Mouse (Mus musculus): ENCODE measurements around the gene Tspan33. TPM values are rescaled to one million over a fixed set of nuclear protein-coding genes. Genes with fewer than 3 reads are reported as not detected.

Tspan33 gene
- 5.7 and 7.9 TPM in 2 replicates for total RNA-seq (2012; rRNA removed)

DNA sequence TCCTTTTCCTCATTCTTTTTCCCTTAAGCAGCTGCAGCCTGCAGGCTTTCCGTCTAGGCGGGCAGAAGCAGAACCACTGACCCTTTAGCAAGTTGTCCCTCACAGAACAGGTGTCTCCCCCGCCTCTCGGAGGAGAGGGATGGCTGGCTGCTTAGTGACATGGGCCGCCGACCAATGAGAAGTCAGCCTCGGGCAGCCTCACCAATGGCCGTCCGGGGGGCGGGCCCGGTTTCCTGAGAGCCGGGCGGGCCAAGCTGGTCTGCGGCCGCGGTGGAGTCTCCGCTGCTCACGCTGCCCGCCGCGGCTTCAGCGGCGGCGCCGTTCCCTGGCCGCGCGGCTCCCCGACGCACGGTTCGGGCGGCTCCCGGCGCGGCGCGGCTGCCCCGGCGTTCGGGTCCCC, at the start of gene Tspan33:
TSS of gene Tspan33 (plus strand) at position 270 of the 400 bp plus-strand sequence.
- Histone ChIP-seq H3K9ac (ENCODE audit: insufficient read depth, low read depth, low read length, poor library complexity, severe bottlenecking) (peak within 1 kb of the TSS; percentile 58), H3K4me3 (ENCODE audit: insufficient read depth in 1 of 2, low read depth in 1 of 2, low read length in 2 of 2, poor library complexity in 1 of 2, severe bottlenecking in 1 of 2) (peak within 1 kb of the TSS; percentile 78), H3K9me3 (ENCODE audit: control insufficient read depth, insufficient read depth, low read depth, low read length) (no peaks in the 10 kb centered on the region), H3K27ac (ENCODE audit: insufficient read depth, low read depth, low read length, poor library complexity, severe bottlenecking) (no peak within 1 kb of the TSS), H3K36me3 (ENCODE audit: control insufficient read depth, insufficient read depth, low read length, poor library complexity, severe bottlenecking) (no peaks in the 10 kb centered on the region), H3K4me1 (ENCODE audit: control insufficient read depth in 2 of 2, insufficient read depth in 2 of 2, low read length in 2 of 2, poor library complexity in 1 of 2) (no peaks in the 10 kb centered on the region)
- DNase-seq (ENCODE audit: low read depth, low spot score): peak; percentile 61
- in situ Hi-C loops (cut with MboI; ENCODE audit: low sequenced_read_pairs in 2 of 2, unreplicated experiment in 2 of 2): no loop called here
- TF ChIP-seq CHD2 (IDR thresholded peaks at IDR 0.05; ENCODE audit: low read depth, low read length) (peak; percentile 76), MAFK (IDR thresholded peaks at IDR 0.05; ENCODE audit: insufficient read depth, low read depth, low read length) (no peak), HCFC1 (IDR thresholded peaks at IDR 0.05; ENCODE audit: borderline replicate concordance, insufficient read depth, low read length) (no peak)

- Histone ChIP-seq H3K27ac (ENCODE audit: insufficient read depth, low read depth, low read length, poor library complexity, severe bottlenecking) (no peak overlapping the region), H3K9me3 (ENCODE audit: control insufficient read depth, insufficient read depth, low read depth, low read length) (no peaks in the 10 kb centered on the region), H3K36me3 (ENCODE audit: control insufficient read depth, insufficient read depth, low read length, poor library complexity, severe bottlenecking) (no peaks in the 10 kb centered on the region), H3K4me1 (ENCODE audit: control insufficient read depth in 2 of 2, insufficient read depth in 2 of 2, low read length in 2 of 2, poor library complexity in 1 of 2) (peaks cover 0 to 3% of the 10 kb centered on the region in 2 experiments; a peak in 1 of 4 replicates), H3K4me3 (ENCODE audit: insufficient read depth in 1 of 2, low read depth in 1 of 2, low read length in 2 of 2, poor library complexity in 1 of 2, severe bottlenecking in 1 of 2) (no peak overlapping the region), H3K9ac (ENCODE audit: insufficient read depth, low read depth, low read length, poor library complexity, severe bottlenecking) (no peak overlapping the region)
- in situ Hi-C loops (cut with MboI; ENCODE audit: low sequenced_read_pairs in 2 of 2, unreplicated experiment in 2 of 2): no loop called here
- TF ChIP-seq CHD2 (IDR thresholded peaks at IDR 0.05; ENCODE audit: low read depth, low read length) (no peak), ZC3H11A (IDR thresholded peaks at IDR 0.05; ENCODE audit: borderline replicate concordance, low read depth, low read length) (peak; percentile 86)
- DNase-seq (ENCODE audit: low read depth, low spot score): peak; percentile 91
Measured at GRCm38 (mm10) chr6:29649494-29650169, 44.4 kb upstream of the Tspan33 start.

- DNase-seq (ENCODE audit: low read depth, low spot score): no peak
- Histone ChIP-seq H3K36me3 (ENCODE audit: control insufficient read depth, insufficient read depth, low read length, poor library complexity, severe bottlenecking) (no peaks in the 10 kb centered on the region), H3K9me3 (ENCODE audit: control insufficient read depth, insufficient read depth, low read depth, low read length) (no peaks in the 10 kb centered on the region), H3K27ac (ENCODE audit: insufficient read depth, low read depth, low read length, poor library complexity, severe bottlenecking) (no peak overlapping the region), H3K4me3 (ENCODE audit: insufficient read depth in 1 of 2, low read depth in 1 of 2, low read length in 2 of 2, poor library complexity in 1 of 2, severe bottlenecking in 1 of 2) (no peak overlapping the region), H3K9ac (ENCODE audit: insufficient read depth, low read depth, low read length, poor library complexity, severe bottlenecking) (no peak overlapping the region), H3K4me1 (ENCODE audit: control insufficient read depth in 2 of 2, insufficient read depth in 2 of 2, low read length in 2 of 2, poor library complexity in 1 of 2) (peaks cover 0 to 3% of the 10 kb centered on the region in 2 experiments; a peak in 1 of 4 replicates)
- in situ Hi-C loops (cut with MboI; ENCODE audit: low sequenced_read_pairs in 2 of 2, unreplicated experiment in 2 of 2): no loop called here
- TF ChIP-seq CHD2 (IDR thresholded peaks at IDR 0.05; ENCODE audit: low read depth, low read length): no peak
- no peak for TF ChIP-seq MAFK (IDR thresholded peaks at IDR 0.05; ENCODE audit: insufficient read depth, low read depth, low read length)
- no peak for TF ChIP-seq ZNF384 (IDR thresholded peaks at IDR 0.05; ENCODE audit: low read depth, low read length)
- TF ChIP-seq HCFC1 (IDR thresholded peaks at IDR 0.05; ENCODE audit: borderline replicate concordance, insufficient read depth, low read length): no peak
- TF ChIP-seq ZC3H11A (IDR thresholded peaks at IDR 0.05; ENCODE audit: borderline replicate concordance, low read depth, low read length): no peak
Measured at GRCm38 (mm10) chr6:29650170-29650549, 43.9 kb upstream of the Tspan33 start.

DNA sequence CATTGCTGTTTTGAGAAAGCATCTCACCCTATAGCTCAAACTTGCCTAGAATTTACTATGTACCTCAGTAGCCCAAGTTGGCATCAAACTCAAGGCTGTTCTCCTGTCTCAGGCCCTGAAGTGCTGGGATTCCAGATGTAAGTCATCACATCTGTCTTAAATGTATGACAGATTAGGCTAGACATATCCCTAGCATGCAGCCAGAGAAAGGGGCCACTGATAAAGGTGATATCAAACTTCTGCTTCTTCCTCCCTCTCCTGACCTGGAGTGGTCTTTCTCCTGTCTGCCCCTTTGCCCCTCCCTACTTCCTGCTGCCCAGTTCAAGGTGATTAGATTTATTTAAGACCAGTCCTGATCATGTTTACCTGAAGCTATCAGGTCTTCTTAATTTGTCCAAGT, 40.8 kb upstream of the Tspan33 start:
- in situ Hi-C loops (cut with MboI; ENCODE audit: low sequenced_read_pairs in 2 of 2, unreplicated experiment in 2 of 2): no loop called here
- H3K27ac ChIP-seq (ENCODE audit: insufficient read depth, low read depth, low read length, poor library complexity, severe bottlenecking): no peak overlapping the region

More for the DNA sequence above, 40.8 kb upstream of the Tspan33 start:
- DNase-seq (ENCODE audit: low read depth, low spot score): no peak
- TF ChIP-seq CHD2 (IDR thresholded peaks at IDR 0.05; ENCODE audit: low read depth, low read length): no peak
- TF ChIP-seq MAFK (IDR thresholded peaks at IDR 0.05; ENCODE audit: insufficient read depth, low read depth, low read length): no peak
- no peak for TF ChIP-seq ZC3H11A (IDR thresholded peaks at IDR 0.05; ENCODE audit: borderline replicate concordance, low read depth, low read length)
- no peak for TF ChIP-seq ZNF384 (IDR thresholded peaks at IDR 0.05; ENCODE audit: low read depth, low read length)
- no peak for TF ChIP-seq HCFC1 (IDR thresholded peaks at IDR 0.05; ENCODE audit: borderline replicate concordance, insufficient read depth, low read length)
- Histone ChIP-seq H3K4me1 (ENCODE audit: control insufficient read depth in 2 of 2, insufficient read depth in 2 of 2, low read length in 2 of 2, poor library complexity in 1 of 2) (peaks cover 0 to 3% of the 10 kb centered on the region in 2 experiments; a peak in 1 of 4 replicates), H3K4me3 (ENCODE audit: insufficient read depth in 1 of 2, low read depth in 1 of 2, low read length in 2 of 2, poor library complexity in 1 of 2, severe bottlenecking in 1 of 2) (no peak overlapping the region), H3K9ac (ENCODE audit: insufficient read depth, low read depth, low read length, poor library complexity, severe bottlenecking) (no peak overlapping the region), H3K9me3 (ENCODE audit: control insufficient read depth, insufficient read depth, low read depth, low read length) (no peaks in the 10 kb centered on the region), H3K36me3 (ENCODE audit: control insufficient read depth, insufficient read depth, low read length, poor library complexity, severe bottlenecking) (no peaks in the 10 kb centered on the region)
